Comparison of ENCODE assay signal across 10 mouse cellular contexts in the genomic region with DNA sequence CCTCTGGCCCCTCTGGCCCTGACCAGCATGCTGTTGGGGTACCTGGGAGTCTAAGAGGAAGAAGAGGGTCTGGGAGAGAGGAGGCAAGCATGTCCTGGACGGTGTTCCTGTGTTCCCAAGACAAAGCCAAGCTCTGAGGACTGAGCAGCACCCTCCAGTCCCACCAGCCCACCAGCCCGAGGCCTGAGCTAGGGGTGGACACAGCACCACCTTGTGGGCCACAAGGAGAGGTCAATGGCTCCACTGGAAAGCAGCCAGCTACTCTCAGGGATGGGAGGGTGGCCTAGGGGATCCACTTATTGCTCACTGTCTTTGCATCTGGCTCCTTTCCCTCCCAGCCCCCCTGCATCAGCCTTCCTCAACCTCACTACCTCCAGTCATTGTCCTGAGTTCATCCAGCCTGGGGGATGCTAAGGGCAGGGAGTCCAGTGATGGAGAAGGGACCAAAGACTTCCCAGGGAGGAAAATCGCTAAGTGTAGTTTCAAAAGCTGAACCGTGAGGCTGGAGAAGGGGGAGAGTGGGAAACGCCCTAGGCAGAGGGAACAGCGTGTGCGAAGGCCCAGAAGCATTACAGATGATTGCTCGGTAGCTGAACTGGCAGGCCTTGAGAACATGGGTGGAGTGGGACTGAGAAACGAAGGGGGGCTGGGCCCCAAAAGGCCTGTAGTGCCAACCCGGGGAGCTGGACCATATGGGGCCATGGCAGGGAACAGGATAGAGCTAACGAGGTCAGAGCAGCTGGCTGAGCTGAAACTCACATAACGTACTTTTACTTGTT. TPM values are rescaled to one million over a fixed set of nuclear protein-coding genes. Genes with fewer than 3 reads are reported as not detected.
A peak's percentile ranks its signal among the peaks of the same experiment; 100 is the strongest.
DNase-seq lines count a peak whose midpoint lies in the region; ATAC-seq and TF ChIP-seq lines count a peak whose summit lies in the region.
"Had no signal": no experiment of that assay in that cellular context is flagged by ENCODE, and none has a peak within 500 bp of the region (broad histone marks: within the 10 kb centered on the region; RNA-seq: fewer than 3 reads in every experiment).

No protein-coding gene starts in this region.

- no peak for ATAC-seq in heart, embryonic 11.5 days (replicated peaks; ENCODE audit: insufficient number of reproducible peaks, low FRiP score, low TSS enrichment)
- ATAC-seq in hindbrain, postnatal 0 days: peak; percentile 59

- H3K4me3 ChIP-seq in heart, embryonic 11.5 days (ENCODE audit: low read depth, low read length): no peak overlapping the region
- H3K4me3 ChIP-seq in hindbrain, postnatal 0 days (ENCODE audit: low read length): no peak overlapping the region

- 56% methylated on average over 12 of the region's 12 CpGs for WGBS in heart, embryonic 11.5 days (ENCODE audit: insufficient replicate concordance)
- WGBS in hindbrain, postnatal 0 days: 38% methylated on average over 12 of the region's 12 CpGs

- H3K4me2 ChIP-seq in heart, embryonic 11.5 days: no peak overlapping the region
- no peak overlapping the region for H3K4me2 ChIP-seq in hindbrain, postnatal 0 days (ENCODE audit: low read depth, low read length)

- peak; percentile 94 for DNase-seq in heart, adult 11 months
- peak; percentile 30 for DNase-seq in brain, adult 2 months (ENCODE audit: low read depth, low spot score)
- DNase-seq in forelimb bud, embryonic 11.5 days (ENCODE audit: low read depth, low spot score): peak; percentile 69
- peak; percentile 86 for DNase-seq in hindbrain, postnatal 0 days (ENCODE audit: low spot score)
- DNase-seq in lung, postnatal 14 days: peak; percentile 50
- peak; percentile 70 for DNase-seq in testis, postnatal 10 days (ENCODE audit: low spot score)
- DNase-seq in spleen, adult 12 weeks (ENCODE audit: low spot score): no peak

- no peaks in the 10 kb centered on the region for H3K9me3 ChIP-seq in heart, embryonic 11.5 days (replicated peaks; ENCODE audit: control insufficient read depth, low read length)
- no peaks in the 10 kb centered on the region for H3K9me3 ChIP-seq in hindbrain, postnatal 0 days (ENCODE audit: low read length)
- H3K9me3 ChIP-seq: G1E had no signal

- TF ChIP-seq CTCF in hindbrain, postnatal 0 days (IDR thresholded peaks at IDR 0.05; ENCODE audit: low read depth): peak; percentile 84

- H3K27me3 ChIP-seq in heart, embryonic 11.5 days (ENCODE audit: control insufficient read depth, insufficient read depth, low read length): peaks cover 11% of the 10 kb centered on the region
- no peaks in the 10 kb centered on the region for H3K27me3 ChIP-seq in hindbrain, postnatal 0 days (ENCODE audit: insufficient read depth, low read length)

- H3K4me1 ChIP-seq in heart, embryonic 11.5 days (ENCODE audit: control insufficient read depth, insufficient read depth, low read length): no peaks in the 10 kb centered on the region
- H3K4me1 ChIP-seq in hindbrain, postnatal 0 days (ENCODE audit: insufficient read depth, low read length): peaks cover 5% of the 10 kb centered on the region; the same call in 1 of the 2 replicates

- no peak overlapping the region for H3K9ac ChIP-seq in heart, embryonic 11.5 days (ENCODE audit: low read depth, low read length)
- H3K9ac ChIP-seq in hindbrain, postnatal 0 days (replicated peaks; ENCODE audit: low read length): no peak overlapping the region

- no peak overlapping the region for H3K27ac ChIP-seq in heart, embryonic 11.5 days (ENCODE audit: low read depth, low read length)
- H3K27ac ChIP-seq in hindbrain, postnatal 0 days: no peak overlapping the region

- no peaks in the 10 kb centered on the region for H3K36me3 ChIP-seq in heart, embryonic 11.5 days (ENCODE audit: control insufficient read depth, insufficient read depth, low read length)
- H3K36me3 ChIP-seq in hindbrain, postnatal 0 days (ENCODE audit: insufficient read depth, low read length): no peaks in the 10 kb centered on the region
- H3K36me3 ChIP-seq: G1E had no signal

RNA-seq across cellular contexts. Expression of a gene that starts 24.7 kb away (rescaled TPM):
- not detected in 2 replicates for polyA plus RNA-seq in heart, embryonic 11.5 days (2014; fragmentation: Nextera tagmentation; extraction: Ambion mirVana)
- total RNA-seq in hindbrain, postnatal 0 days (2014; rRNA removed): 0.68 TPM in 1 of 2 replicates, not detected in the other
- 0.13 TPM in 1 of 2 replicates, not detected in the other for polyA plus RNA-seq in hindbrain, postnatal 0 days (2015; fragmentation: Nextera tagmentation; extraction: Ambion mirVana)
- polyA plus RNA-seq: G1E; heart, embryonic 16.5 days had no signal

RNA-seq across cellular contexts. Expression of a gene that starts 54.6 kb away (rescaled TPM):
- polyA plus RNA-seq in heart, embryonic 11.5 days (2014; fragmentation: Nextera tagmentation; extraction: Ambion mirVana): 3.2 and 3.7 TPM in 2 replicates
- 8.7 and 21.3 TPM in 2 replicates for total RNA-seq in hindbrain, postnatal 0 days (2014; rRNA removed)
- polyA plus RNA-seq in hindbrain, postnatal 0 days (2015; fragmentation: Nextera tagmentation; extraction: Ambion mirVana): 4.1 and 4.6 TPM in 2 replicates

RNA-seq across cellular contexts. Expression of a gene that starts 54.7 kb away (rescaled TPM):
- polyA plus RNA-seq in heart, embryonic 11.5 days (2014; fragmentation: Nextera tagmentation; extraction: Ambion mirVana): 108 and 113 TPM in 2 replicates
- total RNA-seq in hindbrain, postnatal 0 days (2014; rRNA removed): 59.2 TPM in 2 replicates
- 77.8 and 79.7 TPM in 2 replicates for polyA plus RNA-seq in hindbrain, postnatal 0 days (2015; fragmentation: Nextera tagmentation; extraction: Ambion mirVana)

RNA-seq across cellular contexts. Expression of a gene that starts 56.8 kb away (rescaled TPM):
- polyA plus RNA-seq in heart, embryonic 11.5 days (2014; fragmentation: Nextera tagmentation; extraction: Ambion mirVana): 302 and 326 TPM in 2 replicates
- total RNA-seq in hindbrain, postnatal 0 days (2014; rRNA removed): 178 and 200 TPM in 2 replicates
- 393 and 422 TPM in 2 replicates for polyA plus RNA-seq in hindbrain, postnatal 0 days (2015; fragmentation: Nextera tagmentation; extraction: Ambion mirVana)

RNA-seq across cellular contexts. Expression of a gene that starts 57.6 kb away (rescaled TPM):
- 19.0 and 19.6 TPM in 2 replicates for polyA plus RNA-seq in heart, embryonic 11.5 days (2014; fragmentation: Nextera tagmentation; extraction: Ambion mirVana)
- total RNA-seq in hindbrain, postnatal 0 days (2014; rRNA removed): 5.4 and 8.0 TPM in 2 replicates
- 17.3 and 23.4 TPM in 2 replicates for polyA plus RNA-seq in hindbrain, postnatal 0 days (2015; fragmentation: Nextera tagmentation; extraction: Ambion mirVana)
